Mouse (Mus musculus) cortical plate, adult 2 months (tissue): ENCODE measurements around the gene Bloc1s3.

Experiments used
- CTCF ChIP-seq: fragments of 200-500 bp; IDR thresholded peaks from 2 replicates; pipeline ENCODE4 v1.5.1; 2011; ENCODE audit warnings: mild to moderate bottlenecking, control low read depth, low read length; ENCODE audit not compliant: insufficient read depth; ENCODE audit errors: extremely low read depth
- POLR2A ChIP-seq: fragments of 200-500 bp; IDR thresholded peaks from 2 replicates; pipeline ENCODE4 v1.6.1; 2011; ENCODE audit warnings: mild to moderate bottlenecking, low read length, control low read depth; ENCODE audit not compliant: insufficient read depth; ENCODE audit errors: extremely low read depth

- TF ChIP-seq CTCF (no peak), POLR2A (no peak)
Measured at GRCm38 (mm10) chr7:19472403-19472802, 35.8 kb downstream of the Bloc1s3 start.
